Mouse (Mus musculus) neural tube, embryonic 11.5 days (tissue): ENCODE data around the gene Prn. TPM values are rescaled to one million over a fixed set of nuclear protein-coding genes. Genes with fewer than 3 reads are reported as not detected.

Experiments used
- ATAC-seq: fragments of 200-750 bp; cut with Nextera tagmentation; 2 replicates; pipeline ENCODE4 v1.8.0; 2017; ENCODE audit warnings: moderate number of reproducible peaks, mild to moderate bottlenecking, moderate TSS enrichment, moderate library complexity; ENCODE audit not compliant: insufficient read depth, low FRiP score, low TSS enrichment
- DNase-seq: peaks from one replicate; pipeline ENCODE4 v3.0.0-alpha.2; 2015; ENCODE audit warnings: low spot score
- H3K27ac ChIP-seq: fragments of 300-500 bp; sonication (generic); 2 replicates; pipeline ENCODE4 v1.5.1; 2014; ENCODE audit warnings: low read depth, mild to moderate bottlenecking, low read length
- H3K27me3 ChIP-seq: fragments of 300-500 bp; sonication (generic); 2 replicates; pipeline ENCODE4 v1.6.1; 2014; ENCODE audit warnings: mild to moderate bottlenecking, low read length, mixed read lengths; ENCODE audit not compliant: control insufficient read depth, insufficient read depth
- H3K36me3 ChIP-seq: fragments of 300-500 bp; sonication (generic); 2 replicates; pipeline ENCODE4 v1.6.1; 2014; ENCODE audit warnings: mild to moderate bottlenecking, low read length, moderate library complexity, mixed read lengths; ENCODE audit not compliant: control insufficient read depth, insufficient read depth
- H3K4me1 ChIP-seq: fragments of 300-500 bp; sonication (generic); 2 replicates; pipeline ENCODE4 v1.6.1; 2014; ENCODE audit warnings: low read length, mixed read lengths; ENCODE audit not compliant: control insufficient read depth, insufficient read depth
- H3K4me2 ChIP-seq: fragments of 300-500 bp; sonication (generic); 2 replicates; pipeline ENCODE4 v1.6.1; 2014; ENCODE audit warnings: low read depth, mild to moderate bottlenecking, moderate library complexity
- H3K4me3 ChIP-seq: fragments of 300-500 bp; sonication (generic); 2 replicates; pipeline ENCODE4 v1.5.1; 2014; ENCODE audit warnings: low read depth, low read length
- H3K9ac ChIP-seq: fragments of 300-500 bp; sonication (generic); 2 replicates; pipeline ENCODE4 v1.6.1; 2014; ENCODE audit warnings: mild to moderate bottlenecking, low read length
- H3K9me3 ChIP-seq: fragments of 300-500 bp; sonication (generic); 2 replicates; pipeline ENCODE4 v1.6.1; 2016; ENCODE audit warnings: low read length; ENCODE audit not compliant: control insufficient read depth
- WGBS: fragments of 180-500 bp; shearing (Covaris S2); extraction: QIAGEN DNeasy Blood & Tissue Kit; methylation state at CpG from one replicate; pipeline ENCODE4 v1.1.7; 2014; 5-methylcytosine and 5-hydroxymethylcytosine counted together
- polyA plus RNA-seq: library from polyadenylated mRNA; unstranded; fragments of >200 nt; fragmentation: Nextera tagmentation; extraction: Ambion mirVana; gene quantifications from 2 replicates; pipeline ENCODE4 v1.2.1, GENCODE M21; 2014

The Prn gene
- polyA plus RNA-seq, 1 experiment from 2014 or later, result not detected

DNA sequence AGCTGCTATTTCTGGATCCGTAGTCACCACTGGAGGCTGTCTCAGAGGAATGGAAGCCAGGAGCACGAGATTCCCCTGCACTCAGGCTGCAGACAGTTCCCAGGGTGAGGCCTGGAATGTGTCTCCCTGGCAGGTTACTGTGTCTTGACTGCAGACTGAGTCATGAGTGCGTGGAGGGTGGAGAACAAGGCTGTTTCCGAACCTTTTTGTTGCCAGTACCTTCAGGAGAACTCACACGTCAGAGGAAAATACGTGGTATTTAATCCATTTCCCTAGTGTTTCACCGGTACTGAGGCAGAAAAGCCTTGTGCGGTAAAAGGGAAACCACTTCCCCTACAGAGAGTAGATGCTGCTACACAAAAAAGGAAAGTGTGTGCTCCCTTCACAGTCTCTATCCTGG, 6.9 kb upstream of the Prn start:
- Histone ChIP-seq H3K9me3 (no peaks in the 10 kb centered on the region), H3K9ac (no peak overlapping the region), H3K27me3 (no peaks in the 10 kb centered on the region), H3K27ac (no peak overlapping the region), H3K36me3 (no peaks in the 10 kb centered on the region), H3K4me1 (no peaks in the 10 kb centered on the region), H3K4me3 (no peak overlapping the region), H3K4me2 (no peak overlapping the region)
- ATAC-seq, result no peak
- DNase-seq, result no peak
- 63% methylated on average over 8 of the region's 8 CpGs for WGBS

DNA sequence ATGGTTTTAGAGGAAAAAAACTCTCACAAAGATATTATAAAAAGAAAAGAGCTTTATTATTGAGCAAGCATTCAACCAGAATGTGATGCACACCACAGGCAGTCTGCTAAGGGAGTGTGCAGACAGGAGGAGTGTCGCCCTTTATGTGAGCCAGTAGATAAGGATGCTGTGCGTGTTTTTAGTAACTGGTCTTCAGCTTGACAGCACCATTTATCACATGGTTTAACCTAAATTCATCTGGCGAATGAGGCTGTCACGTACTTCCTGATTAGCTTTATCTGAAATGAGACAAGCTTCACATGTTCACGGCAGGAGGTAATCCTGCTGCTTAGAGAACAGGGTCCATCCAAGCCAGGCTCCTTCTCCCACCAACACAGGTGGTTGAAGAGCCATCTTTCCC, 4.7 kb upstream of the Prn start:
- no peak overlapping the region for H3K27ac ChIP-seq
- no peaks in the 10 kb centered on the region for H3K9me3 ChIP-seq
- ATAC-seq, result no peak
- H3K9ac ChIP-seq, result no peak overlapping the region
- WGBS, result 72% methylated on average over 5 of the region's 5 CpGs
- no peaks in the 10 kb centered on the region for H3K36me3 ChIP-seq
- no peak for DNase-seq
- H3K27me3 ChIP-seq, result no peaks in the 10 kb centered on the region
- no peak overlapping the region for H3K4me2 ChIP-seq
- H3K4me1 ChIP-seq, result no peaks in the 10 kb centered on the region
- no peak overlapping the region for H3K4me3 ChIP-seq

DNA sequence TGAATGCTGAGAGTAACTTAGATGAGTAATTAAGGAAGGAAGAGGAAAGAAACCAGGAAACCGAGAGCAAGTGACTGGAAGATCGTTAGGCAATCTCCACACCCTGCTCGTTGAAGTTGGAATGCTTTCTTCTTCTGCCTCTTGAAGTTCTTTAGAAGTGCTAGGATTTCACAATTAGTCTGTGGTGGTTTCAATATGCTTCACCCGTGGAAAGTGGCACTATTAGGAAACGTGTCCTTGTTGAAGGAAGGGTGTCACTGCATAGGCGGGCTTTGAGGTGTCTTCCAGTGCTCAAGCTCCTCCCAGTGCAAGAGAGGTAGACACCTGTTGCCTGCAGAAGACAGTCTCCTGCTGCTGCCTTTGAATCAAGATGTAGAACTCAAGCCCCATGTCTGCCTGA, 4.0 kb upstream of the Prn start:
- Histone ChIP-seq H3K27me3 (no peaks in the 10 kb centered on the region), H3K9ac (no peak overlapping the region), H3K27ac (no peak overlapping the region), H3K4me1 (no peaks in the 10 kb centered on the region), H3K9me3 (no peaks in the 10 kb centered on the region), H3K36me3 (no peaks in the 10 kb centered on the region), H3K4me3 (no peak overlapping the region), H3K4me2 (no peak overlapping the region)
- ATAC-seq (no peak), DNase-seq (no peak)
- WGBS, result 66% methylated on average over 6 of the region's 6 CpGs

DNA sequence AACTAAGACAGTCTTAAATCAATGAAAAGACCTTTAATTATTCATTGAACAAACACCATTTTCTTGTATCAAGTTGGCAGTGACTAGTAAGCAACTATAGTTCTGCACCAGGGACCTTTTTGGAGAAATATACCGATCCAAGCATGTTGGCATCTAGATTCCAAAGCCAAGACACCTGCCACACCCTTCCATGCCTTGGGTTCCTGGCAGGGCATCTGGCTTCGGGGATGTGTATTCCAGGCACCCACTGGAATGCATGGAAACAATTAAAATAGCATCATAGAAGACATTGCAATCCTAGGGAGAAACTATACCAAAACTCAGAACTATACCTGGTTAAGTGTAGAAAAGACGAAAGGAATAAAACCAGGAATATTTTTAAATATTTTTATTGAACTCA, 3.5 kb upstream of the Prn start:
- DNase-seq, result no peak
- no peak overlapping the region for H3K4me2 ChIP-seq
- 85% methylated on average over 3 of the region's 3 CpGs for WGBS
- H3K36me3 ChIP-seq, result no peaks in the 10 kb centered on the region
- no peak overlapping the region for H3K9ac ChIP-seq
- H3K4me3 ChIP-seq, result no peak overlapping the region
- H3K27ac ChIP-seq, result no peak overlapping the region
- no peaks in the 10 kb centered on the region for H3K4me1 ChIP-seq
- H3K27me3 ChIP-seq, result no peaks in the 10 kb centered on the region
- ATAC-seq, result no peak
- no peaks in the 10 kb centered on the region for H3K9me3 ChIP-seq

DNA sequence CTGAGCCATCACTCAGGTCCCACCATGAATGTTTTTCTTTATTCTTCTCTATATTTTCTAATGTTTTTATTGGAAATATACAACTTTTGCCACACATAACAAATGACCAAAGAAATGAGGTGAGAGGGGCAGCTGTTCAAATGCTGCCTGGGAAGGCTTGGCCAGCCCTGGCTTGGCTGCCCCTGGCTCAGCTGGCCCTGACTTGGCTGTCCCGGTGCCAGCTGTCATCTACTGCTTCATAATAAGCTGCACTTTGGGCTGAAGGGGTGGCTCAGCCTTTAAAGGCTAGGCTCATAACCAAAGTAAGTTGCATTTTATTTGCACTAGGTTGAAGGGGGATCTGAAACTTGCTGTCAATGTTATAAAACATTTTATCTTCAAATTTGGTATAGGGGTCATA, 2.9 kb upstream of the Prn start:
- H3K27ac ChIP-seq, result no peak overlapping the region
- no peak for ATAC-seq
- no peak overlapping the region for H3K9ac ChIP-seq
- no peak for DNase-seq
- no peaks in the 10 kb centered on the region for H3K27me3 ChIP-seq
- no peaks in the 10 kb centered on the region for H3K9me3 ChIP-seq
- no peak overlapping the region for H3K4me3 ChIP-seq
- no peaks in the 10 kb centered on the region for H3K4me1 ChIP-seq
- no peaks in the 10 kb centered on the region for H3K36me3 ChIP-seq
- H3K4me2 ChIP-seq, result no peak overlapping the region
- 61% methylated on average over 1 of the region's 1 CpGs for WGBS

DNA sequence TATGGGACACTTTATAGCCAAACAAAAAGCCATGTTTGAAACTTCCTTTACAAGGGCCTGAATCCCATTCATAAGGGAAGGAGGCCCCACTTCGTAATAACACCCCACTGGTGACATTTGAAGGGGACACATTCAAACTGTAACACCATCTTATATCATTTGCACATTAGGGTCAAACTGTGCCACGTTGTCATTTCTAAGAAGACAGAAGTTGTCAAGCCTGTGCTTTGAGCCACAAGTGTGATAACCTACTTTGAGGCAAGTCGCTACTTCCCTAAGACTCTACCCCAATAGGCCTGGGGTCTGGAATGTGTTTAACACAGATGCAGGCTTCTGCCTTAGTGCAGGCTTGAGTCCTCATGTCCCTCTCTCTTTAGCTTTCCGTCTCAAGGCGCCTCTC, 2.4 kb upstream of the Prn start:
- Histone ChIP-seq H3K27me3 (no peaks in the 10 kb centered on the region), H3K27ac (no peak overlapping the region), H3K4me3 (no peak overlapping the region), H3K4me2 (no peak overlapping the region), H3K9ac (no peak overlapping the region), H3K36me3 (no peaks in the 10 kb centered on the region), H3K9me3 (no peaks in the 10 kb centered on the region), H3K4me1 (no peaks in the 10 kb centered on the region)
- DNase-seq, result no peak
- no peak for ATAC-seq
- WGBS, result 83% methylated on average over 5 of the region's 5 CpGs

DNA sequence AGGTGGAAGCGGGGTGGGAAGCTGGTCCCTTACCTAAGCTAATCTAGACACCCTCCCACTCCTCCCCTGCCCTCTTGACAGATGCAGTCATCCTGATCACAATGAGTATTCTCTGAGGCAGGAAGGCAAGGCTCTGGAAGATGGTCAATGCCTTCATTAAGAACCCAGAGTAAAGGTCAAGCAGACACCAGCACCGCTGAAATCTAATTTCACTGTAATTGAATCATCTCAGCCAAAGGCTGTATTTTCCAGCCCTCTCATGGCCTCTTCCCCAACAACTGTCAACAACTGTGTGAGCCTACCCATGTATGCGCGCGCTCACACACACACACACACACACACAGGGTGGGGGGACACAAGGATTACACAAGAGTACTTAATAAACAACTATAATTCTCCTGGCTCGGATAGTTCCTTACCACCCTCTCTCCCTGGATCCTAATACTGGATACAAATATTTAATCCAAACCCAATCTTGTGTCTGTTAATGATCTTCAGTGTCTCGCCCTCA, 1.4 kb upstream of the Prn start:
- 81% methylated on average over 7 of the region's 7 CpGs for WGBS
- Histone ChIP-seq H3K4me2 (no peak overlapping the region), H3K27ac (0 out of 2 replicates have a peak overlapping the region, but pooled peaks have one; percentile 44), H3K36me3 (no peaks in the 10 kb centered on the region), H3K27me3 (no peaks in the 10 kb centered on the region), H3K4me1 (no peaks in the 10 kb centered on the region), H3K9me3 (no peaks in the 10 kb centered on the region), H3K4me3 (no peak overlapping the region), H3K9ac (no peak overlapping the region)
- ATAC-seq, result no peak
- DNase-seq, result no peak

DNA sequence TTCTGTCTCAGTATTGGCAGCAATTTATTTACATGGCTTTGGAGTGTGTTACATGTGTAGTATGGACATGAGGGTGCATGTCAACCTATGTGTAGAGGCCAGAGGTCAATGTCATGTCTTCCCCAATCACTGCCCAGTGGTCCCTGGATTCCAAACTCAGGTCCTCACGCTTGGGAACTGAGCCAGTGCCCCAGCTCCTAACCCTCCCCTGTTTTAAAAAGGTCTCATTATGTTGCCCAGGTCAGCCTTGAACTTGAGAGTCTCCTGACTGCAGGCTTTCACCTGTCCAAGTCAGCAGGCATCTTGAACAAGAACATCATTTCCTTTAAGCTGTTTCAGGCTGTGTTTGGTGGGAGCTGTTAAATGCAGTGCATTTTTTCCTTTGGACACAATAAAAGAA, 851 bp upstream of the Prn start:
- no peaks in the 10 kb centered on the region for H3K36me3 ChIP-seq
- no peak overlapping the region for H3K27ac ChIP-seq
- H3K4me1 ChIP-seq, result no peaks in the 10 kb centered on the region
- H3K9me3 ChIP-seq, result no peaks in the 10 kb centered on the region
- H3K4me2 ChIP-seq, result no peak overlapping the region
- WGBS, result 77% methylated on average over 1 of the region's 1 CpGs
- DNase-seq (no peak), ATAC-seq (no peak; the same call in 1 of the 2 replicates)
- no peak overlapping the region for H3K9ac ChIP-seq
- no peak overlapping the region for H3K4me3 ChIP-seq
- no peaks in the 10 kb centered on the region for H3K27me3 ChIP-seq

DNA sequence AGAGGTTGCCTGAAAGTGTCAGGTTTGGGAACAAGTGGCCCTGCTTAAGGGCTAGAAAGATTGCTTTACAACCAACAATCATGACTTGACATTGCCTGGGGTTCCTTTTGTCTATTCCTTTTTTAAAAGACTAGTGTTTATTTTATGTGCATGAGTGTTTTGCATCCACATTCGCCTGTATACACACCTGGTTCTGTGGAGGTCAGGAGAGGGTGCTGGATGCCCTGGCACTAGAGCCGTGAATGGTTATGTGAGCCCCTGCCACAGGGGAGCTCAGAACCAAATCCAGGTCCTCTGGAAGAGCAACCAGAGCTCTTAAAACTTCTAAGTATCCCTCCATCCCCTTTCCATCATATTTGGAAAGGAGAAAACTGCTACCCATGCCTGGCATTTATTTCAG, 1.1 kb downstream of the Prn start:
- H3K27ac ChIP-seq, result no peak overlapping the region; the same call in 1 of the 2 replicates
- H3K9me3 ChIP-seq, result no peaks in the 10 kb centered on the region
- WGBS, result 28% methylated on average over 2 of the region's 2 CpGs
- DNase-seq, result no peak
- no peaks in the 10 kb centered on the region for H3K36me3 ChIP-seq
- H3K9ac ChIP-seq, result no peak overlapping the region
- peak overlapping the region; percentile 76 for H3K4me2 ChIP-seq
- ATAC-seq, result no peak
- no peaks in the 10 kb centered on the region for H3K4me1 ChIP-seq
- H3K27me3 ChIP-seq, result no peaks in the 10 kb centered on the region
- peak overlapping the region; percentile 72 for H3K4me3 ChIP-seq
